Mouse (Mus musculus) B cell, adult 2 months (primary cell): Measurements from ENCODE around the gene Ess2.

Experiments
- DNase-seq, 2 experiments: peaks; one replicate each; pipeline ENCODE4 v3.0.0; 2022

The Ess2 gene

GRCm38 (mm10) chr16:17921325-17922162 lies 10.4 kb upstream of the Ess2 start:
- peak; percentile 94 to 95 for DNase-seq

GRCm38 (mm10) chr16:17920586-17920985 lies 9.4 kb upstream of the Ess2 start:
- no peak for DNase-seq

DNA sequence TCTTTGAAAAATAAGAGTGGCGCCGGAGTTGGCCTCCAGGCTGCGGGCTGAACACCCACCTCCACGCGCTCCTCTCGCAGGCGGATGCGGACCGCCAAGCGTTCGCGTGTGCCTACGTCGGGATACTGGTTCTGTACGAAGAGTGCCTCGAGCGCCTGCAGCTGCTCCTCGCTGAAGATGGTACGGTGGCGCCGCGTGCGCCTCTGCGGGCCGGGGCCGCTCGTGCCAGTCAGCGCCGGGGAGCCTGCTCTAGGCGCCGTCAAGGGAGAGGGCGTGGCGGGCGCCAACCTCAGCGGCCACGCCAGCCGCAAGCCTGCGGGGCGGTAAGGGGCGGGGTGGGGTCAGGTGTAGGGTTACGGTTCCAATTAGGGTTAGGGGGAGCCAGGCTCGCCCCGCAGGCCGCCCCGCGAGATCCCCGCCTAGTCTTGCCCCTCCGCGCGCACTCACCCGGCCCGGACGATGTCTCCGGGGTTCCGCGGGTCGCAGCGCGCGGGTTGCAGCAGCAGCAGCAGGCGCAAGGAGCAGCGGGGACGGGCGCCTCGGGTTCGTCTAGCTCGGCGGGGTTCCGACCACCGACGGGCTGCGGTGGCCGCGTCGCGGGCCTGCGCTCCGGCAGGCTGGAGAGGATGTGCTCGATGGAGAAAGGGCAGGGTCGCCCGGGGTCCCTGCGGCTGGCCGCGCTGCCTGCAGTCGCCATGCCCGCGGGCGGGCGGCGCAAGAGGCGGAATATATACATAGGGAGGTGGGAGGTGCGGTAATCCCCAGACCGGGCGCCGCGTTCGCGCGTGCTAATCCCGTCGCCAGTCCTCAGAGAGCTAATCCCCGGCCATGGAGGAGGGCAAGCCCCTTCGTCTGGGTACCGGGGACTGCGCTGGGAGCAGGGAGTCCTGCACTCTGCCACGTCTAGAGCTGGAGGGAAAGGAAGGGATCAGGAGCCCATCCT lies 3.4 kb upstream of the Ess2 start, which contains the start of gene Gsc2:
Gsc2 (minus strand) TSS at position 753 of the 943 bp plus-strand sequence.
- DNase-seq, result peak; percentile 44 to 47

GRCm38 (mm10) chr16:17898462-17898861 lies 12.7 kb downstream of the Ess2 start, which contains the start of the genes Dgcr2 and Tssk2:
Gene Dgcr2 (minus strand): TSS chr16:17898562.
Gene Tssk2 (plus strand): TSS chr16:17898637.
- DNase-seq, result no peak

DNA sequence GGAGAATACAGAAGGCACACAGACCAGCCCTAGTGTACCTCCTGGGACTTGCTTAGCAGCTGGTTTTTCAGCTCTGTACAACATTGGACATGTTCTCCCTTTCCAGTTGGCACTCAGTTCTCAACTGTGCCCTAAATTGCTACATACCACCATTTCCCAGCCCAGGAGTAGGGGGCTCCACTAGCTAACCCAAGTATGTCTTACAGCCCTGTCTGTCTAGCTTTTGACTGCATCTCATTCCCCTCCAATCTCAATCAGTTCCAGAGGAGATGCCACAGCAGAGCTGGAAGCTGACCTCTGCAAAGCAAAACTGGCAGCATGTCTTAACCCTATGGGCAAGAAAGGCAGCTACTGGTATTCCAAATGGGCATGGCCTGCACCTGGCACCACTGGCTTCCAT lies 15.1 kb downstream of the Ess2 start:
- DNase-seq, result no peak

DNA sequence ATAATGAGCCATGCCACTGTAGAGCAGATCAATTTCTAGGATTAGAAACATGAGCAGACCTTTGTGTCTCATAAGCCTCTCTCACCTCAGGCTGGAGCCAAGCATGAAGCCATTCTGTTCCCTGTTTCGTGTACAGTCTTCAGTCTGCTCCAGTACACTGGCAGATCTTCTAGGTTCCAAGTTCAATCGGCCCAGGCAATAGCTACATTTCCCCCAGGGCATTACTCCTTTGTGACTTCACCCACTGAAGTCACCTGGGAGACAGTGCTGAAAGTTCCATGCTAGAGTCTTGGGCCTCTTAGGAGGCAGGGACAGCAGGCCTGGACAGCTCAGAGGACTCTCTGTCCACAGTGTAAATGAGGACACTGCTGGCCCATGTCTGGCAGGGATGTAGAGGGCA lies 17.2 kb downstream of the Ess2 start, which contains the start of gene Tssk1:
Tssk1 (plus strand) TSS at position 301 of the 400 bp plus-strand sequence.
- no peak for DNase-seq

DNA sequence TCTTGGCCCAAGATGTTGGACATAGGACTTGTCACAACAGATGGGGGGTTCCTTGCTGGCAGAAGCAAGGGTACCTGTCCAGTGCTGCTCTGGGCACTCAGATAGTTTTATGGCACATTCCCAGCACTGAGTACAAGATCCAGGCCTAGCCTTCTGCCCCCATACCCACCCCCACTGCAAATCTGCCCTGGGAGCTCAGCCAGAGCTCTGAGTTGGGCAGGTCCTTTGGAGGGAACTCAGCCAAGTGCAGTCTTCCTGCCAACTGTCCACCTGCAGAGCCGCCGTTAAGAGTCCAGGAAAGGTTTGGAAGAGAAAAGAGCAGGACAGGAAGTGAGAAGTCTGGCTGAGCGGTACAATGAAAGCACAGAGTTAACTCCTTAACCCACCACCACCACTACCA lies 18.5 kb downstream of the Ess2 start:
- no peak for DNase-seq

- peak; percentile 99 to 100 for DNase-seq
These were observed 19.6 kb downstream of the Ess2 start, which contains the start of gene Gm20518 for GRCm38 (mm10) chr16:17891567-17891959. Gene Gm20518 (minus strand): TSS chr16:17891671.

- DNase-seq, result peak; percentile 39 to 45
These were observed 20.1 kb downstream of the Ess2 start for GRCm38 (mm10) chr16:17890917-17891566.

- DNase-seq, result no peak
These were observed 20.8 kb downstream of the Ess2 start for GRCm38 (mm10) chr16:17890342-17890727.

GRCm38 (mm10) chr16:17889689-17890341 lies 21.3 kb downstream of the Ess2 start:
- DNase-seq, result no peak

GRCm38 (mm10) chr16:17884116-17884515 lies 27.0 kb downstream of the Ess2 start:
- DNase-seq, result no peak

DNA sequence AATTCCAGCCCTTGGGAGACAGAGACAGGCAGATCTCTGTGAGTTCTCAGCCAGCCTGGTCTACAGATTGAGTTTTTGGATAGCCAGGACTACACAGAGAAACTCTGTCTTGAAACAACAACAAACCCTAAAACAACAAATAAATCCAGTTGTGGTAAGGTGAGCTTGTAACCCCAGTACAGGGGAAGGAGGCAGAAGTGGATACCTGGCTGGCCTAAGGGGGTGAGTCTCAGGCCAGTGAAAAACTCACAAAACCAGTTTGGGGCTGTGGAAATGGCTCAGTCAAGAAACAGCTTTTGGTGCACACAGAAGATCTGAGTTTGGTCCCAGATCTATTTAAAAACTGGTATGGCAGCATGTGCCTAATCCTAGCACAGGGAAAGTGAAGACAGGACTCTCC lies 29.0 kb downstream of the Ess2 start:
- DNase-seq, result no peak

DNA sequence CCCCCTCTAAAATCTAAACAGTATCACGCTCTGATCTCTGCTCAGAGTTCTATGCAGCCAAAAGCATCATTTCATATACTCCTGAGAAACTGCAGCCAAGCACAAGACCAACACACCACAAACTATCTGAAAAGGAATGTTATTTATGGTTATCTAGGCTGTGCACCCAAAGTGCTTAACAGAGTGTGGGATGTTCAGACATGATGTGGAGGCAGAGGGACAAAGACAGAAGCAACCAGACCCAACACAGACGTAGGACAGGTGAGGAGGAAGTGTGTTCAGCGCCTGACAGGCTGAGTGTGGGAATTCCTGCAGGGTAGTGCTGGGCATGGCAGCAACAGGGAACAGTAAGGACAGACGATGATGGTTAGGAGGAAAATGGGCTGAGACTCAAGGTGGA lies 31.6 kb downstream of the Ess2 start:
- DNase-seq, result no peak

GRCm38 (mm10) chr16:17876096-17876495 lies 35.1 kb downstream of the Ess2 start:
- DNase-seq, result no peak

DNA sequence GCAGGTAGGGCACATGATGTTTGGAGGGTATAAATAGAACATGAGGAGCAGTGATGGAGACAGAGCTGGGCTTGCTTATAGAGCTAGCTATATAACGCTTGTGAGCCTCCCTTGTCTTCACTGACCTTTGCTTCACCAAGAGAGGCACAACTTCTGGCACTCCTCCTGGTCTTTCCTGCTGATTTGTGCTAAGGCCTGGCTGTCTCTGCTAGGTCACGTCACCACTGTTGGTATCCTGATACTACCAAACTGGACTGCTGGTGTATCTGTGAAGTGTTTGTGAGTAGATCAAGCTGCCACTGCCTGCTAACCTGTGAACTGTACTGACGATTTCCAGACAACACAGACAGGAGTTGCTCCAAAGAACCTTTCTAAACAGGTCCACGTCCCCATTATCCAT lies 36.0 kb downstream of the Ess2 start:
- no peak for DNase-seq

GRCm38 (mm10) chr16:17872995-17873394 lies 38.2 kb downstream of the Ess2 start:
- no peak for DNase-seq

DNA sequence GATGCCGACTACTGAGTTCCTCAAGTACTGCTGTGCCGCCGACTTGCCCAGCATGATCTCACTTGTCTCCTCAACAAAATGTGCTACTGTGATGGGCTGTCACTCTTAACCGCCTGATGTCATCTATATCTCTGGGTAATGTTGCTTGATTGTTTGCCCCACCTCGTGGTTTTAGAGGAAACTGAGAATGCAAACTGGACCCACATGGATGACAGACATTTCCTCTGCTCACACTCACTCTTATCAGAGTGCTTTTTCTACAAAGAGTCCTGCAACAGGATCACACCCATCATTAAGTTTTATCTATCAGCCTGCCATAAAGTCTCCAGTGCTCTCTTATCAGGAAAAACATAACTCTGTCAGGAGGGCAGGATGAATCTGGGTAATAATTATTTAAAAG lies 39.9 kb downstream of the Ess2 start:
- no peak for DNase-seq

- no peak for DNase-seq
These were observed 45.4 kb downstream of the Ess2 start for GRCm38 (mm10) chr16:17865770-17866169.

DNA sequence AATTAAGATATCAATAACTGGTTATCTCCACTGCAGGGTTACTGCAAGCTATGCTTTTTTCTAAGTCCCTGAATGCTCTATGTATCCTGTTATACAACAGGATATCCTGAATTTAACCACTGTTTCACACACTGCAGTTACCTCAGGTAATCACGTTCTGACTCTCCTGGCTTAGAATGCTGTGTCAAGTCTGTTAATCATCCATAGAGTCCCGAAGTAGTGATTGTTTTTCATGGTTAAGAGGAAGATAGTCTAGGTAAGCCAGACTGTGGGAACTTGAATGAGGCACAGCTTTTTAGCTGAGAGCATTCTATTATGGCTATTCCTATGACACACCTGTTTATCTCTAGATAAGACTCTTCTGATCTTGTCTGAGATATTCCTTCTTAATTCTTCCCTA lies 45.9 kb downstream of the Ess2 start:
- no peak for DNase-seq

- peak in 1 of 2 experiments; percentile 38 for DNase-seq
These were observed 52.6 kb downstream of the Ess2 start for GRCm38 (mm10) chr16:17858592-17858991.

DNA sequence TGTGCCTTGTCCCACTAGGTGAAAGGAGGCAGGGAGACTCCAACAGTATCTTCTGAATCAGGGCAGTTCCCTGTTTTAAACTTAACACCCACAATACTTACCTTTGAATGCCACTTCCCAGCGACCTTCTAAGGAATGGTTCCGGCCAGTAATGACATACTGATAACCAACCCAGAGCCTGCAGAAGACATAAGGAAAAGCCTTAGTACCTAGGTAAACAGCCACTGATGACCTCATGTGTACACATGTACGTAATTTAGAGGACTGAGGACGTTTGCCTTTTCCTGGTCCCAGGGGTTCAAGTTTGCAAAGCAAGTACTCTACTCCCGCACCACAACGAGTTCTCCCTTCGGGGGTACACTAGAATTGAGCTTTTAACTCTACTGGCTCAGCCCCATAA lies 54.0 kb downstream of the Ess2 start:
- DNase-seq, result no peak
